Mouse (Mus musculus): ENCODE data around the gene Tecr. TPM values are rescaled to one million over a fixed set of nuclear protein-coding genes. Genes with fewer than 3 reads are reported as not detected.
A peak's percentile ranks its signal among the peaks of the same experiment; 100 is the strongest.

Gene Tecr
- polyA plus RNA-seq, 1 experiment: 310 TPM

DNA sequence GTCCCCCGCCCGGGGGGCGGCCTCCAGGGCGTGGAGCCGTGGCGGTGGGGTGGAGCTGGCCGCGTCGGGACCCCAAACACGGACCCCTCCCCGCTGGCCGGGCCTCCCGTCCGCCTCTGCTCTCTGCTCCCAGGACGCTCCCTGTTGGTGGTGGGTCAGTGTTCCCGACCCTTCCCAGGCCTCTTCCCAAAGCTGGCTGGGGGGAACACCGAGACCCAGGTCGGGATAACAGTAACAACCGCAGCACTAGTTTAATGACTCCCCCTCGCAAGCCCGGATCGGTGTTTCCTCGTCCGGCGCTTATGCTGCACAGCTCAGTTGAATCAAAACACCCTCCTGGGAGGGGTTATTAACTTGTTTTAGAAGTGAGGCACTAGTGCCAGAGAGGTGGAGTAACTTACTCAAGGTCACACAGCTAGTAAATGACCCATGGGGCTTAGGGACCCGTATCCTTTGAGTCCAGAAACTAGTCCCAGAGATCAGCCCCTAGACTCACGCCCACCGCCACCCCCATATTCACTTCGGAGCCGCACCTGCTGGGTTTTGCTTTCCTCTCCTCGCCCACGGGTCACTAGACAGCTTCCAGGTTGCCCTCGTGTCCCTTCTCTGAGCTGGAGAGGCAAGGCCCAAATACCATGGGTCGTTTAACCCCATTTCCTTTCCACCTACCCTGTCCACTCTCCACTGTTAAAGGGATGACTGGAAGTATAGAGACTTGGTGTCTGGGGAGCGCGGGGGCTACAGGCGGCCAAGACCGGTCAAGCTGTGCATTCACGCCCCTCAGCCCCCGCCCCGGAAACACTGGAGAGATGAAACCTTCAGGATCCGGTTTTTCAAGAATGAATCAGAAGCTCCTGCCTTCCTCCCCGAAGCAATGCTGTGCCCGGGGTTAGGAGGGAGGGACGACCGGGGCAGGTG, 45.2 kb upstream of the Tecr start:
- H3K36me3 ChIP-seq (ENCODE audit: control insufficient read depth, insufficient read depth, low read length, poor library complexity, severe bottlenecking): peaks cover 2% of the 10 kb centered on the region; the same call in 1 of the 2 replicates
- TF ChIP-seq EP300 (IDR thresholded peaks at IDR 0.05; ENCODE audit: insufficient read depth, low read depth, low read length): no peak
- peak overlapping the region; percentile 91 for H3K9ac ChIP-seq (ENCODE audit: low read depth, poor library complexity, severe bottlenecking)
- H3K9me3 ChIP-seq (replicated peaks; ENCODE audit: control insufficient read depth, insufficient read depth, low read length, poor library complexity, severe bottlenecking): no peaks in the 10 kb centered on the region
- peak overlapping the region; percentile 98 for H3K4me3 ChIP-seq (ENCODE audit: low read depth, low read length)
- no peaks in the 10 kb centered on the region for H3K27me3 ChIP-seq (ENCODE audit: control insufficient read depth, insufficient read depth, low read length, poor library complexity, severe bottlenecking)
- H3K27ac ChIP-seq (ENCODE audit: insufficient read depth, low read length): peak overlapping the region; percentile 85
- peaks cover 7% of the 10 kb centered on the region for H3K4me1 ChIP-seq (ENCODE audit: control insufficient read depth, insufficient read depth, low read length)

DNA sequence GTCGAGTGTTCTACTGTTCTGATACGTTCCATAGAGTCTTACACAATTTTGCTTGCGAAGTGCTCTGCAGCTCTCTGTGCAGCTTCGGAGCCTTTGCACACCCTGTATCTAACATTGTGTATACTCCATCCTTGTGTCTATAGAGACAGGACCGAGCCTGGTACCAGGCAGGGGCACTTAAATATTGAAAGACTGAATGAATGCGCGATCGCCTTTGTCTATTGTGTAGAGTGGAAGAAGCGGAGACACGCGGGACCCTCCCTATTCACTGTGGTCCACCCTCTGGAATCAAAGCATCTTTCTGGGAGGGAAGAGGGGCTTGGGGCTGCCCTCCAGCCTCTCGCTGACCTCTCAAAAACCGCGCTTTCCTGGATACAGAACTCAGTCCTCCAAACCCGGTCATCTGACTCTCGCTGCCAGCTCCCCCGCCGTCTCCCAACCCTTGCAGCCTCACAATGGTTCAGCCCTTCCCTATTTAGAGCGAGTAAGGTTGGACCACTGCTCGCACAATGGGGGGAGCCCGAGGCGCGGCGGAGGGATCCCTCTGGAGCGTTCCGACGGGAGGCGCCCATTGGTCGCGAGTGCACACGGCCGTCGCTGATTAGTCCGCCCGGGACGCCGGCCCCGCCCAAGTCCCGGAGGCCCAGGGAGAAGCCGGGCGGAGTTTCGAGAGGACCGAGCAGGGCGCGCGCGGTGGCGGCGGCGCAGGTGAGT, 44.4 kb upstream of the Tecr start, which contains the start of gene Gipc1:
Gene Gipc1 (plus strand): TSS at position 648 of the 714 bp plus-strand sequence.
- H3K27me3 ChIP-seq (ENCODE audit: control insufficient read depth, insufficient read depth, low read length, poor library complexity, severe bottlenecking): no peaks in the 10 kb centered on the region
- H3K4me3 ChIP-seq (ENCODE audit: low read depth, low read length): peak within 1 kb of the TSS; percentile 98
- peaks cover 4% of the 10 kb centered on the region for H3K4me1 ChIP-seq (ENCODE audit: control insufficient read depth, insufficient read depth, low read length)
- H3K36me3 ChIP-seq (ENCODE audit: control insufficient read depth, insufficient read depth, low read length, poor library complexity, severe bottlenecking): peaks cover 2% of the 10 kb centered on the region; the same call in 1 of the 2 replicates
- peak within 1 kb of the TSS; percentile 85 for H3K27ac ChIP-seq (ENCODE audit: insufficient read depth, low read length)
- H3K9me3 ChIP-seq (replicated peaks; ENCODE audit: control insufficient read depth, insufficient read depth, low read length, poor library complexity, severe bottlenecking): no peaks in the 10 kb centered on the region
- peak within 1 kb of the TSS; percentile 91 for H3K9ac ChIP-seq (ENCODE audit: low read depth, poor library complexity, severe bottlenecking)
- peak; percentile 89 for TF ChIP-seq POLR2A (IDR thresholded peaks at IDR 0.05; ENCODE audit: insufficient read depth, low read length)
- TF ChIP-seq EP300 (IDR thresholded peaks at IDR 0.05; ENCODE audit: insufficient read depth, low read depth, low read length): no peak

DNA sequence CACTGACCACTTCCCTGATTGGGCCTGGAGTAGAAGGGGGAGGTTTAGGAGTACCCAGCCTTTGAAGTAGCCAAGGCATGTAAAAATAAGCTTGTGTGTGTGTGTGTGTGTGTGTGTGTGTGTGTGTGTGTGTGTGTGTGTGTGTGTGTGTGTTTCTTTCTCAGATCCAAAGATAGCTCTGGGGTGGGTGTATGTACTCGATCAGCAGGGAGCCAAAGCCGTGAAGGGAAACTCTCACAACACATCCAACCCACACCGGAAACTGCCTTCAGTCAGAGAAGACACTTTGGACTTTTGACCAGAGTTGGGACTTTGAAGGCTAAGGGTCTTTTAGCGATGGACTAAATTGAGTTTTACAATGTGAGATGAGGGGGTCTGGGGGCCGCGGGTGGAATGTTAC, 41.9 kb upstream of the Tecr start:
- no peak for TF ChIP-seq CTCF (IDR thresholded peaks at IDR 0.05; ENCODE audit: low read depth, low read length)
- no peak for TF ChIP-seq POLR2A (IDR thresholded peaks at IDR 0.05; ENCODE audit: insufficient read depth, low read length)
- no peak for TF ChIP-seq EP300 (IDR thresholded peaks at IDR 0.05; ENCODE audit: insufficient read depth, low read depth, low read length)
- H3K9ac ChIP-seq (ENCODE audit: low read depth, poor library complexity, severe bottlenecking): no peak overlapping the region
- no peaks in the 10 kb centered on the region for H3K9me3 ChIP-seq (replicated peaks; ENCODE audit: control insufficient read depth, insufficient read depth, low read length, poor library complexity, severe bottlenecking)

DNA sequence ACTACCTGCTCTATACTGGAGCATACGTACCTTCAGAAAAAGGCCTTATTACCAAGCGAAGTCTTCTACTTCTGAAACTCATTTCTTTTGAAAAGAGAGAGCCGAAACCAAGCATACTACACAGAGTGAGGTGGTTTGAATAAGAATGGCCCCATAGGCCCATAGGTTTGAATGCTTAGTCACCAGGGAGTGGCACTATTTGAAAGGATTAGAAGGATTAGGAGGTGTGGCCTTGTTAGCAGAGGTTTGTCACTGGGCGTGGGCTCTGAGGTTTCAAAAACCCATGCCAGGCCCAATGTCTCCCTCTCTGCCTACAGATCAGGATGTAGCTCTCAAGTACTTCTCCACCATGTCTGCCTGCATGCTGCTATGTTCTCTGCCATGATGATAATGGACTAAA, 40.3 kb upstream of the Tecr start:
- TF ChIP-seq CTCF (IDR thresholded peaks at IDR 0.05; ENCODE audit: low read depth, low read length): no peak
- TF ChIP-seq POLR2A (IDR thresholded peaks at IDR 0.05; ENCODE audit: insufficient read depth, low read length): no peak
- no peak for TF ChIP-seq EP300 (IDR thresholded peaks at IDR 0.05; ENCODE audit: insufficient read depth, low read depth, low read length)
- no peak overlapping the region for H3K27ac ChIP-seq (ENCODE audit: insufficient read depth, low read length)
- no peaks in the 10 kb centered on the region for H3K9me3 ChIP-seq (replicated peaks; ENCODE audit: control insufficient read depth, insufficient read depth, low read length, poor library complexity, severe bottlenecking)
- H3K9ac ChIP-seq (ENCODE audit: low read depth, poor library complexity, severe bottlenecking): no peak overlapping the region
- no peaks in the 10 kb centered on the region for H3K27me3 ChIP-seq (ENCODE audit: control insufficient read depth, insufficient read depth, low read length, poor library complexity, severe bottlenecking)
- no peak overlapping the region for H3K4me3 ChIP-seq (ENCODE audit: low read depth, low read length)
- H3K4me1 ChIP-seq (ENCODE audit: control insufficient read depth, insufficient read depth, low read length): no peaks in the 10 kb centered on the region
- no peaks in the 10 kb centered on the region for H3K36me3 ChIP-seq (ENCODE audit: control insufficient read depth, insufficient read depth, low read length, poor library complexity, severe bottlenecking)

More for the DNA sequence above, 41.9 kb upstream of the Tecr start:
- Histone ChIP-seq H3K4me1 (ENCODE audit: control insufficient read depth, insufficient read depth, low read length) (peaks cover 3% of the 10 kb centered on the region), H3K27ac (ENCODE audit: insufficient read depth, low read length) (no peak overlapping the region), H3K4me3 (ENCODE audit: low read depth, low read length) (no peak overlapping the region), H3K27me3 (ENCODE audit: control insufficient read depth, insufficient read depth, low read length, poor library complexity, severe bottlenecking) (no peaks in the 10 kb centered on the region), H3K36me3 (ENCODE audit: control insufficient read depth, insufficient read depth, low read length, poor library complexity, severe bottlenecking) (no peaks in the 10 kb centered on the region; the same call in 1 of the 2 replicates)

DNA sequence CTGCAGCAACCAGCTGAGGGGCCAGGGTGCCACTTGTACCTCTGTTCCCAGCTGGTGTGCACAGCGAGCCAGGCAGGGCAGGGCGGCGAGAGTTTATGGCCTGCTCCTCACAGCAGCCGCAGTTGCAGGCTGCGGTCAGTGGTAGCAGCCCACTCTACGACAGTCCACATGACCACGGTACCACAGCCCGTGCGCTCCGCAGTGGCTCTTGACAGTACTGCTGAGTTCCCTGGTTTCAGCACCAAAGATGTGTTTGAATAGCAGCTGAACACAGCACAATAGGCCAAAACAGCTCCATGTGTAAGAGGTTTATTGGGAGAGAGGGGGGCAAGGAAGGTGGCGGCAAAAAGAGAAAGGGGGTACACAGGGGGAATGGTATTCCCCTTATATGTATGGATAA, 39.7 kb upstream of the Tecr start:
- Histone ChIP-seq H3K27ac (ENCODE audit: insufficient read depth, low read length) (no peak overlapping the region), H3K4me1 (ENCODE audit: control insufficient read depth, insufficient read depth, low read length) (no peaks in the 10 kb centered on the region), H3K9ac (ENCODE audit: low read depth, poor library complexity, severe bottlenecking) (no peak overlapping the region), H3K4me3 (ENCODE audit: low read depth, low read length) (no peak overlapping the region), H3K27me3 (ENCODE audit: control insufficient read depth, insufficient read depth, low read length, poor library complexity, severe bottlenecking) (no peaks in the 10 kb centered on the region), H3K36me3 (ENCODE audit: control insufficient read depth, insufficient read depth, low read length, poor library complexity, severe bottlenecking) (no peaks in the 10 kb centered on the region), H3K9me3 (replicated peaks; ENCODE audit: control insufficient read depth, insufficient read depth, low read length, poor library complexity, severe bottlenecking) (no peaks in the 10 kb centered on the region)
- TF ChIP-seq CTCF (IDR thresholded peaks at IDR 0.05; ENCODE audit: low read depth, low read length) (no peak), POLR2A (IDR thresholded peaks at IDR 0.05; ENCODE audit: insufficient read depth, low read length) (no peak), EP300 (IDR thresholded peaks at IDR 0.05; ENCODE audit: insufficient read depth, low read depth, low read length) (no peak)

DNA sequence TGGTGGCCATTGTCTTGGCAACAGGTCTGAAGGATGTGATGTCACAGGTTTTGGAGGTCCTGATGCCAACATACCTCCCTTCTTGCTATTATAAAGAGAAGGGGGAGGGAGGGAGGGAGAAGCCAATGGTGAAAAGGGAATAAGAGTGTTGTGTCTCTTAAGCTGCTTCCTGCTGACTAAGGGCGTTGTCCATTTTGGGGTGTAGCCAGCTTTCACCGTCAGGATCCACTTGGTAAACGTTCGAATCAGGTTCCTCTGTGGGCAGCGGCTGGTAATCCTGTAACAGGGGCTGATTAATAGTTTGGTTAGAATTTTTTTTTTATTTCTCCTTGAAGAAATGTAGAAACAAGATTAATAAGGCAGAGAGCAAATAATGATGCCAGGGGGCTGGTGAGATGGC, 31.9 kb upstream of the Tecr start:
- TF ChIP-seq EP300 (IDR thresholded peaks at IDR 0.05; ENCODE audit: insufficient read depth, low read depth, low read length): no peak
- TF ChIP-seq POLR2A (IDR thresholded peaks at IDR 0.05; ENCODE audit: insufficient read depth, low read length): no peak
- no peak for TF ChIP-seq CTCF (IDR thresholded peaks at IDR 0.05; ENCODE audit: low read depth, low read length)
- no peaks in the 10 kb centered on the region for H3K36me3 ChIP-seq (ENCODE audit: control insufficient read depth, insufficient read depth, low read length, poor library complexity, severe bottlenecking)
- H3K9me3 ChIP-seq (replicated peaks; ENCODE audit: control insufficient read depth, insufficient read depth, low read length, poor library complexity, severe bottlenecking): peaks cover 6% of the 10 kb centered on the region
- no peak overlapping the region for H3K27ac ChIP-seq (ENCODE audit: insufficient read depth, low read length)
- no peaks in the 10 kb centered on the region for H3K27me3 ChIP-seq (ENCODE audit: control insufficient read depth, insufficient read depth, low read length, poor library complexity, severe bottlenecking)
- no peak overlapping the region for H3K9ac ChIP-seq (ENCODE audit: low read depth, poor library complexity, severe bottlenecking)
- H3K4me1 ChIP-seq (ENCODE audit: control insufficient read depth, insufficient read depth, low read length): no peaks in the 10 kb centered on the region
- H3K4me3 ChIP-seq (ENCODE audit: low read depth, low read length): no peak overlapping the region

All from ES-Bruce4 (cell line).